Mouse (Mus musculus) neural tube, embryonic 14.5 days (tissue): ENCODE data around the gene Cbr3. TPM values are rescaled to one million over a fixed set of nuclear protein-coding genes. Genes with fewer than 3 reads are reported as not detected.

Experiments used
- ATAC-seq: fragments of 200-750 bp; cut with Nextera tagmentation; 2 replicates; pipeline ENCODE4 v1.8.0; 2017; ENCODE audit warnings: low read depth, mild to moderate bottlenecking, moderate TSS enrichment, moderate library complexity
- H3K27ac ChIP-seq: fragments of 300-500 bp; sonication (generic); 2 replicates; pipeline ENCODE4 v1.5.1; 2014; ENCODE audit warnings: low read depth, mild to moderate bottlenecking, control low read depth, low read length, moderate library complexity, mixed read lengths
- H3K27me3 ChIP-seq: fragments of 300-500 bp; sonication (generic); 2 replicates; pipeline ENCODE4 v1.6.1; 2014; ENCODE audit warnings: low read length; ENCODE audit not compliant: control insufficient read depth, insufficient read depth
- H3K36me3 ChIP-seq: fragments of 300-500 bp; sonication (generic); 2 replicates; pipeline ENCODE4 v1.6.1; 2014; ENCODE audit warnings: low read length, mixed read lengths; ENCODE audit not compliant: control insufficient read depth, insufficient read depth
- H3K4me1 ChIP-seq: fragments of 300-500 bp; sonication (generic); 2 replicates; pipeline ENCODE4 v1.6.1; 2014; ENCODE audit warnings: low read length; ENCODE audit not compliant: control insufficient read depth, insufficient read depth
- H3K4me2 ChIP-seq: fragments of 300-500 bp; sonication (generic); 2 replicates; pipeline ENCODE4 v1.6.1; 2014; ENCODE audit warnings: mild to moderate bottlenecking, low read depth, low read length, control low read depth
- H3K4me3 ChIP-seq: fragments of 300-500 bp; sonication (generic); 2 replicates; pipeline ENCODE4 v1.5.1; 2014; ENCODE audit warnings: low read depth, low read length, control low read depth, mixed read lengths
- H3K9ac ChIP-seq: fragments of 300-500 bp; sonication (generic); replicated peaks from 2 replicates; pipeline ENCODE4 v1.6.1; 2014; ENCODE audit warnings: low read depth, mild to moderate bottlenecking, control low read depth, low read length, mixed read lengths
- H3K9me3 ChIP-seq: fragments of 300-500 bp; sonication (generic); 2 replicates; pipeline ENCODE4 v1.6.1; 2016; ENCODE audit warnings: low read length; ENCODE audit not compliant: control insufficient read depth
- WGBS: fragments of 180-500 bp; shearing (Covaris S2); extraction: QIAGEN DNeasy Blood & Tissue Kit; methylation state at CpG from one replicate; pipeline ENCODE4 v1.1.7; 2014; 5-methylcytosine and 5-hydroxymethylcytosine counted together
- polyA plus RNA-seq: library from polyadenylated mRNA; unstranded; fragments of >200 nt; fragmentation: Nextera tagmentation; extraction: Ambion mirVana; gene quantifications from 2 replicates; pipeline ENCODE4 v1.2.1, GENCODE M21; 2014

The Cbr3 gene
- polyA plus RNA-seq, 1 experiment from 2014 or later, result 0.82 TPM

GRCm38 (mm10) chr16:93739251-93739650 lies 56.2 kb downstream of the Cbr3 start:
- H3K4me2 ChIP-seq, result no peak overlapping the region
- H3K27ac ChIP-seq, result no peak overlapping the region
- H3K4me3 ChIP-seq, result no peak overlapping the region
- no peaks in the 10 kb centered on the region for H3K27me3 ChIP-seq
- H3K4me1 ChIP-seq, result no peaks in the 10 kb centered on the region
- H3K36me3 ChIP-seq, result peaks cover 13% of the 10 kb centered on the region; the same call in 1 of the 2 replicates
- no peak overlapping the region for H3K9ac ChIP-seq
- WGBS, result 91% methylated on average over 11 of the region's 11 CpGs
- H3K9me3 ChIP-seq, result no peaks in the 10 kb centered on the region
- ATAC-seq, result no peak

Other genes starting within 250 kb of the Cbr3 start
- gene Setd4, start 79.2 kb upstream of the Cbr3 start, polyA plus RNA-seq, result 12.3 and 19.9 TPM in 2 replicates
- 143 and 146 TPM in 2 replicates for gene Cbr1, start 77.4 kb upstream of the Cbr3 start, polyA plus RNA-seq
- gene Gm5678, start 55.1 kb upstream of the Cbr3 start, polyA plus RNA-seq, result 0.30 TPM in 1 of 2 replicates, not detected in the other
- 43.7 and 44.9 TPM in 2 replicates for gene Dop1b, start 28.7 kb downstream of the Cbr3 start, polyA plus RNA-seq
- gene Morc3, start 148.9 kb downstream of the Cbr3 start, polyA plus RNA-seq, result 37.0 and 39.9 TPM in 2 replicates
- gene Chaf1b, start 200.7 kb downstream of the Cbr3 start, polyA plus RNA-seq, result 16.0 and 16.5 TPM in 2 replicates